Mouse (Mus musculus) layer of hippocampus, adult 8-10 months (tissue): ENCODE data around the gene Hmgb2. TPM values are rescaled to one million over a fixed set of nuclear protein-coding genes. Genes with fewer than 3 reads are reported as not detected.
"Not testable (repeated sequence)": the region's sequence is repeated elsewhere in the genome, so short reads cannot be mapped to it uniquely, and the experiment has no call there.

Experiments
- DNase-seq, 2 experiments: peaks; one replicate each; pipeline ENCODE4 v3.0.0; 2022; ENCODE audit warnings: low spot score in 2 of 2
- total RNA-seq, 4 experiments: library from RNA; stranded (reverse); gene quantifications; 2 replicates each; pipeline ENCODE4 v1.2.4; 2022

Hmgb2 gene
- total RNA-seq, 4 experiments from 2014 or later: 2.6 to 13.0 (median 5.8) TPM

- DNase-seq: no peak
Measured at GRCm38 (mm10) chr8:57508657-57509056, 3.0 kb upstream of the Hmgb2 start.

- DNase-seq: no peak
Measured at GRCm38 (mm10) chr8:57510791-57511315, 854 bp upstream of the Hmgb2 start.

GRCm38 (mm10) chr8:57512141-57513056, 692 bp downstream of the Hmgb2 start:
- no peak for DNase-seq

GRCm38 (mm10) chr8:57513178-57513661, 1.5 kb downstream of the Hmgb2 start:
- DNase-seq: not testable (repeated sequence)

GRCm38 (mm10) chr8:57516685-57517084, 5.0 kb downstream of the Hmgb2 start:
- not testable (repeated sequence) for DNase-seq

- no peak for DNase-seq
Measured at GRCm38 (mm10) chr8:57517723-57518122, 6.0 kb downstream of the Hmgb2 start.

GRCm38 (mm10) chr8:57520186-57520786, 8.6 kb downstream of the Hmgb2 start:
- DNase-seq: no peak

- no peak for DNase-seq
Measured at GRCm38 (mm10) chr8:57528036-57528435, 16.3 kb downstream of the Hmgb2 start.

GRCm38 (mm10) chr8:57530238-57530637, 18.5 kb downstream of the Hmgb2 start:
- DNase-seq: no peak

- DNase-seq: peak; percentile 63 to 75
Measured at GRCm38 (mm10) chr8:57530666-57531349, 19.1 kb downstream of the Hmgb2 start.

- DNase-seq: no peak
Measured at GRCm38 (mm10) chr8:57532223-57532622, 20.5 kb downstream of the Hmgb2 start.

- DNase-seq: no peak
Measured at GRCm38 (mm10) chr8:57533106-57533505, 21.4 kb downstream of the Hmgb2 start.

GRCm38 (mm10) chr8:57534495-57534894, 22.8 kb downstream of the Hmgb2 start:
- DNase-seq: no peak

- DNase-seq: no peak
Measured at GRCm38 (mm10) chr8:57536167-57536566, 24.5 kb downstream of the Hmgb2 start.

GRCm38 (mm10) chr8:57538601-57539000, 26.9 kb downstream of the Hmgb2 start:
- no peak for DNase-seq

- DNase-seq: peak in 1 of 2 experiments; percentile 75
Measured at GRCm38 (mm10) chr8:57540110-57540838, 28.6 kb downstream of the Hmgb2 start.

GRCm38 (mm10) chr8:57540951-57541350, 29.2 kb downstream of the Hmgb2 start:
- no peak for DNase-seq

GRCm38 (mm10) chr8:57541405-57541804, 29.7 kb downstream of the Hmgb2 start:
- DNase-seq: no peak

GRCm38 (mm10) chr8:57546401-57546800, 34.7 kb downstream of the Hmgb2 start:
- no peak for DNase-seq

GRCm38 (mm10) chr8:57546834-57547233, 35.1 kb downstream of the Hmgb2 start:
- no peak for DNase-seq

GRCm38 (mm10) chr8:57547581-57547980, 35.9 kb downstream of the Hmgb2 start:
- DNase-seq: no peak
